Mouse (Mus musculus) regulatory T cell (primary cell): ENCODE measurements at regions not wholly inside any gene's neighbourhood (a gene's known extent, or its start where the extent isn't known, plus 50 kb on each side); places are given as distances from the start of the nearest gene placed in this dataset.
"Not testable (repeated sequence)": the region's sequence is repeated elsewhere in the genome, so short reads cannot be mapped to it uniquely, and the experiment has no call there.

ENCODE experiments used
- in situ Hi-C: fragments of 300-600 bp; cut with MboI, MseI; formaldehyde crosslinking; loops from one replicate; pipeline ENCODE4 v1.15.1; 2025; ENCODE audit warnings: high pct_unique_total_duplicates

- in situ Hi-C loops: loop anchor here (10.0 kb wide), 1 partner anchor 87 kb away; no protein-coding TSS in a partner anchor
Observed at GRCm38 (mm10) chr19:9511931-9512330, 335.4 kb upstream of the Scgb2a2 start.

- in situ Hi-C loops: not testable (repeated sequence)
Observed at GRCm38 (mm10) chr19:9544168-9544567, 303.2 kb upstream of the Scgb2a2 start.
